Mouse (Mus musculus): ENCODE data around the gene Lhb.

DNA sequence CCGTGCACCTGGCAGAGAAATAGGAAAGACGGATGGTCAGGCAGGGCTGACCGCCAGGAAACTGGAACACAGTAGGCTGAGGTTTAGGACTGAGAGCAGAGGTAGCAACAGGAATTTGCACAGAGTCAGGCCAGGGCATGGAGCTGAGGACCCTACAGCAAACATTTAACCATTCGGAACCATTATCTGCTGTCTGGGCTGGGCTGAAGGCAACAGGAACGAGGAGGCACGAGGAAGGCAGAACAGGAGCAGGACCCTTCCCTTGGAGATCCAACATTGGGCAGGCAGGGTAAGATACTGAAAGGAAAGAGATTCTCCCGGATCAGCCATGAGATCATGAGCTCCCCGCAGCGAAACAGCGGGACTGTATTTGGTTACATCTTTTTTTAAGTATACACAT, 12.8 kb upstream of the Lhb start:
- no peak for TF ChIP-seq CTCF (IDR thresholded peaks at IDR 0.05; ENCODE audit: insufficient read depth, low read depth, low read length)
- TF ChIP-seq POLR2A (IDR thresholded peaks at IDR 0.05; ENCODE audit: insufficient read depth, low read depth, low read length): no peak
